Mouse (Mus musculus) liver, adult 2 months (tissue): ENCODE results near the gene Bcl2. TPM values are rescaled to one million over a fixed set of nuclear protein-coding genes. Genes with fewer than 3 reads are reported as not detected.

Experiments used
- DNase-seq: peaks from one replicate; pipeline ENCODE4 v3.0.0-alpha.2; 2011; ENCODE audit warnings: low read depth, low spot score; ENCODE audit errors: extremely low read depth
- H3K27ac ChIP-seq: fragments of 200-500 bp; replicated peaks from 2 replicates; pipeline ENCODE4 v1.5.1; 2012; ENCODE audit warnings: low read depth, mild to moderate bottlenecking, control low read depth, inconsistent platforms, low read length; ENCODE audit not compliant: insufficient read depth
- H3K27me3 ChIP-seq: fragments of 200-500 bp; 2 replicates; pipeline ENCODE4 v1.6.1; 2012; ENCODE audit warnings: mild to moderate bottlenecking, moderate library complexity, low read length, inconsistent platforms; ENCODE audit not compliant: control insufficient read depth, insufficient read depth
- H3K36me3 ChIP-seq: fragments of 200-500 bp; 2 replicates; pipeline ENCODE4 v1.6.1; 2012; ENCODE audit warnings: low read length, inconsistent platforms; ENCODE audit not compliant: control insufficient read depth, insufficient read depth
- H3K4me1 ChIP-seq: fragments of 200-500 bp; 2 replicates; pipeline ENCODE4 v1.6.1; 2011; ENCODE audit warnings: low read length; ENCODE audit not compliant: control insufficient read depth, insufficient read depth
- H3K4me3 ChIP-seq: fragments of 200-500 bp; 2 replicates; pipeline ENCODE4 v1.5.1; 2011; ENCODE audit warnings: low read depth, mild to moderate bottlenecking, control low read depth, low read length, moderate library complexity; ENCODE audit not compliant: insufficient read depth
- H3K79me2 ChIP-seq: fragments of 200-500 bp; 2 replicates; pipeline ENCODE4 v1.6.1; 2012; ENCODE audit warnings: inconsistent platforms, mild to moderate bottlenecking, low read length, moderate library complexity; ENCODE audit not compliant: control insufficient read depth, insufficient read depth
- H3K9ac ChIP-seq: fragments of 200-500 bp; 2 replicates; pipeline ENCODE4 v1.6.1; 2012; ENCODE audit warnings: low read depth, mild to moderate bottlenecking, control low read depth, inconsistent platforms, low read length
- CTCF ChIP-seq: fragments of 200-500 bp; IDR thresholded peaks from 2 replicates; pipeline ENCODE4 v1.5.1; 2011; ENCODE audit warnings: low read depth, low read length, control low read depth
- POLR2A ChIP-seq: fragments of 200-500 bp; IDR thresholded peaks from 2 replicates; pipeline ENCODE4 v1.6.1; 2011; ENCODE audit warnings: low read length, control low read depth; ENCODE audit not compliant: insufficient read depth; ENCODE audit errors: extremely low read depth
- WGBS: fragments of 180-500 bp; shearing (Covaris S2); methylation state at CpG from one replicate; pipeline ENCODE4 v1.1.7; 2018; 5-methylcytosine and 5-hydroxymethylcytosine counted together
- polyA plus RNA-seq: library from polyadenylated mRNA; depleted of rRNA; stranded (reverse); fragments of >200 nt; gene quantifications from 2 replicates; pipeline ENCODE4 v1.2.3, GENCODE M21; 2012
- total RNA-seq: library from RNA; depleted of rRNA; stranded (reverse); fragments of >200 nt; gene quantifications from 2 replicates; pipeline ENCODE4 v1.2.3, GENCODE M21; 2014

Gene Bcl2
- total and polyA plus RNA-seq, 2 experiments = 0.26 to 1.5 TPM

- 61% methylated on average over 4 of the region's 4 CpGs for WGBS
- H3K27me3 ChIP-seq = no peaks in the 10 kb centered on the region
- 0 out of 2 replicates have a peak overlapping the region, but pooled peaks have one; percentile 19 for H3K27ac ChIP-seq
- no peak overlapping the region for H3K9ac ChIP-seq
- H3K79me2 ChIP-seq = no peaks in the 10 kb centered on the region
- peak; percentile 25 for DNase-seq
- H3K36me3 ChIP-seq = no peaks in the 10 kb centered on the region
- TF ChIP-seq POLR2A (no peak), CTCF (no peak)
- no peaks in the 10 kb centered on the region; the same call in 1 of the 2 replicates for H3K4me1 ChIP-seq
- H3K4me3 ChIP-seq = no peak overlapping the region
Observed at GRCm38 (mm10) chr1:106629931-106630682, 84.0 kb downstream of the Bcl2 start.

- Histone ChIP-seq H3K27ac (no peak overlapping the region), H3K9ac (no peak overlapping the region), H3K4me3 (no peak overlapping the region), H3K4me1 (no peaks in the 10 kb centered on the region; the same call in 1 of the 2 replicates), H3K36me3 (no peaks in the 10 kb centered on the region), H3K27me3 (no peaks in the 10 kb centered on the region), H3K79me2 (no peaks in the 10 kb centered on the region)
- DNase-seq = peak; percentile 31
- no peak for TF ChIP-seq POLR2A
- TF ChIP-seq CTCF = no peak
- WGBS = 22% methylated on average over 4 of the region's 4 CpGs
Observed at GRCm38 (mm10) chr1:106629470-106629830, 84.6 kb downstream of the Bcl2 start.

GRCm38 (mm10) chr1:106628718-106629469 lies 85.2 kb downstream of the Bcl2 start:
- 47% methylated on average over 3 of the region's 3 CpGs for WGBS
- Histone ChIP-seq H3K36me3 (no peaks in the 10 kb centered on the region), H3K4me1 (no peaks in the 10 kb centered on the region; the same call in 1 of the 2 replicates), H3K9ac (no peak overlapping the region), H3K27me3 (no peaks in the 10 kb centered on the region), H3K27ac (no peak overlapping the region), H3K4me3 (no peak overlapping the region), H3K79me2 (no peaks in the 10 kb centered on the region)
- no peak for DNase-seq
- peak; percentile 55 for TF ChIP-seq CTCF
- TF ChIP-seq POLR2A = no peak

- Histone ChIP-seq H3K9ac (no peak overlapping the region), H3K4me3 (no peak overlapping the region), H3K27ac (no peak overlapping the region), H3K4me1 (no peaks in the 10 kb centered on the region; the same call in 1 of the 2 replicates), H3K27me3 (no peaks in the 10 kb centered on the region), H3K36me3 (no peaks in the 10 kb centered on the region), H3K79me2 (no peaks in the 10 kb centered on the region)
- no peak for DNase-seq
- TF ChIP-seq CTCF (no peak), POLR2A (no peak)
Observed at GRCm38 (mm10) chr1:106628279-106628678, 85.8 kb downstream of the Bcl2 start.

GRCm38 (mm10) chr1:106627241-106627640 lies 86.8 kb downstream of the Bcl2 start:
- Histone ChIP-seq H3K9ac (no peak overlapping the region), H3K4me3 (no peak overlapping the region), H3K4me1 (no peaks in the 10 kb centered on the region; the same call in 1 of the 2 replicates), H3K27ac (no peak overlapping the region), H3K27me3 (no peaks in the 10 kb centered on the region), H3K36me3 (no peaks in the 10 kb centered on the region), H3K79me2 (no peaks in the 10 kb centered on the region)
- WGBS = 90% methylated on average over 5 of the region's 5 CpGs
- DNase-seq = peak; percentile 40
- TF ChIP-seq CTCF = no peak
- TF ChIP-seq POLR2A = no peak
